Mouse (Mus musculus) frontal cortex, adult (tissue): ENCODE results near the gene Tgm1.
A peak's percentile ranks its signal among the peaks of the same experiment; 100 is the strongest.

Experiments
- ATAC-seq: cut with Nextera tagmentation; 2 replicates; pipeline ENCODE4 v1.9.2; 2017; ENCODE audit warnings: mild to moderate bottlenecking, moderate library complexity, mixed read lengths; ENCODE audit not compliant: low TSS enrichment

Tgm1 gene

DNA sequence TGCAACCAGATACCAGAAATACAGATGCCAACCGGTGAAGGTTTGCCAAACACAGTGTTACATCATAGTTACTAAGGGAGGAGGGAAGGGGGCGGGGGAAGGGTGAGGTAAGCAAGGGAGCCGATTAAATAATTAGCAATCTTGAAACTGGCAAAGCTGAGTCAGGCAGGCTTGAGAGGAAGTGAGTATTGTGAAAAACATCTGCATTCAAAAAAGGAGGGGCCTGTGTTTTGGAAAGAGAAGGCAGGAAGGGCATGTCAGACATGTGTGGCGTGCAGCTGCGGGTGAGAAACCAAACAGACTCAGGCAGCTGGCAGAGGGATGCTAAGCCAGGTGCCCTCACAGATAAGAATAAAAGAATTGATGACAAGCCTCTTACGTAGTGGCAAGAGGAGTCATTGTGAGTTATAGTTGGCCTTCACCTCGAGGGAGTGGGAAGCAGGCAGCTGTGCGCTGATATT, 10.7 kb upstream of the Tgm1 start:
- ATAC-seq: no peak

- no peak for ATAC-seq
Measured at GRCm38 (mm10) chr14:55723433-55723832, 9.7 kb upstream of the Tgm1 start.

DNA sequence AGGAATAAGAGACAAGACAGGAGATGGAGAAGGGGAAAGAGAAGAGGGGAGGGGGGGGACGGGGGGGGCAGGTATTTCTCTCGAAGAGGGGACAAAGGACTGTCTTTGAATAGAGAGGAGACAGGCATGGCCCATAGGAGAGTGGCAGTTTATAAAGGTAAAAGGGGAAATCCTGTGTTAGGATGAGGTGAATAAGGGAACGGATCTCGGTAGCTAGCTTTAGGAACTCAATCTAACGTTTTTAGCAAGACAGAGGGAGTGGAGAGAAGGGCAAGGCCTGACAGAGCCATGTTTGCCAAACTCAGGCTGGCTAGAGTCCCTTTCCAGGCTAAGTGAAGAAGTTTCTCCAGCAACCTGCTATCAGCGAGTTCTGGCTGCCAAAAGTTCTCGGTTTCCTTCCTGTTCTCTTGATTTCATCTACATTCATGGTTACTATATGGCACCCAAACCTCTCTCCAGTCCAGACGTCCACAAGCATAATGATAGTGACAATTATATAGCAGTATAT, 8.8 kb upstream of the Tgm1 start:
- ATAC-seq: no peak

GRCm38 (mm10) chr14:55721700-55722437, 8.1 kb upstream of the Tgm1 start, which contains the start of gene Rabggta:
Gene Rabggta, minus strand, starts transcription at chr14:55722263.
- peak; percentile 90 for ATAC-seq

GRCm38 (mm10) chr14:55721076-55721475, 7.3 kb upstream of the Tgm1 start:
- no peak for ATAC-seq

- ATAC-seq: no peak
Measured at GRCm38 (mm10) chr14:55720666-55721065, 6.9 kb upstream of the Tgm1 start.

DNA sequence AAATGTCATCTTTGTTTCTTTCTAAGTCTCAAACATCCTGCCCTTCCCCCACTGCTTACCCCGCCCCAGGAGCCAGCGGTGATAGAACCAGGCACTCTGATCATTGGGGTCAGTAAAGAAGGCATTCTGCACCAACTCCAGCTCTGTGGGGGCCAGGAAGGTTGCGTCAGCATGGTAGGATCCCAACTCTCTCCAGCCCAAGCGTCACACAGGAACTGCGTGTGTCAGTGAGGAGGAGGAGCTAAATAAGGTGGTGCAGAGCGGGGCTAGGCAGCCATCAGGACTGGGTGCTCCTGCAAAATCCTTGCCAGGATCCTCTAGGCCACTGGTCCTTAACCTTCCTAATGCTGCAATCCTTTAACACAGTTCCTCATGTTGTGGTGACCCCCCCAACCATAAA, 6.0 kb upstream of the Tgm1 start:
- no peak for ATAC-seq

DNA sequence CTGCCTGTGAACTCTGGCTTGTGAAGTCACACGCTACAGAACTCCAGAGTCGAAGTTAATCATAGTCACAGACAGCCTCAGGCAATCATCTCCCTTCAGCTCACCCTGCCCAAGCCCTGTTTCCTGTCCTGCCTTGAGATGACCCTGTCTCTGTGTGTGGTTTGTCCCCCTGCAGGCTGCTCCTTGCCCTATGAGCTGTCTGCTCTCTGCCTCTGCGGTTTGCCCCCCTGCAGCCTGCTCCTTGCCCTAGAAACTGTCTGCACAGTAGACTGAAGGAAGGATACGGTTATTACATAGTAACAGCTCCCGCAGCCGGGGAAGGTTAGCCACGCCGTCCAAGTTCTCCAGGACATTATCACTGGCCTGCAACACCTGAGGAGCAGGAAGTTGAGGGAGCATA, 3.2 kb upstream of the Tgm1 start:
- ATAC-seq: no peak

DNA sequence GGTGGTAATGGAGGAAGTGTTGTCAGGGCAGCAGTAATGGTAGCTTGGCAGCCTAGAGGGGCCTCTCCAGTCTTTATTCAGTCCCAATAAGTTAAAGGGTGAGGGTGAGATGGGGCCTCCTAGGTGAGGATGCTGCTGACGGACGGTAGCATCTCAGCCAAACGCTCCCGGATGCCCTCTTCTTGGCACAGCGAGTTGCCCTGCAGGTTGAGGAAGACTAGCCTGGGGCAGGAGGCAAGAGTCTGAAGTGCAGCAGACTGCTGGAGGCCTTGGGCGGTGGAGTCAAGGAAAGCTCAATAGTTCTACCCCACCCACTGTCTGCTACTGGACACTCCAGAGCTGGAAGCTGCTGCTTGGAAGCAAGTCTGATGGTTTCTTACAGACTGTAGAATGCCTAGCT, 2.5 kb upstream of the Tgm1 start:
- ATAC-seq: no peak

- no peak for ATAC-seq
Measured at GRCm38 (mm10) chr14:55714893-55715292, 1.2 kb upstream of the Tgm1 start.

DNA sequence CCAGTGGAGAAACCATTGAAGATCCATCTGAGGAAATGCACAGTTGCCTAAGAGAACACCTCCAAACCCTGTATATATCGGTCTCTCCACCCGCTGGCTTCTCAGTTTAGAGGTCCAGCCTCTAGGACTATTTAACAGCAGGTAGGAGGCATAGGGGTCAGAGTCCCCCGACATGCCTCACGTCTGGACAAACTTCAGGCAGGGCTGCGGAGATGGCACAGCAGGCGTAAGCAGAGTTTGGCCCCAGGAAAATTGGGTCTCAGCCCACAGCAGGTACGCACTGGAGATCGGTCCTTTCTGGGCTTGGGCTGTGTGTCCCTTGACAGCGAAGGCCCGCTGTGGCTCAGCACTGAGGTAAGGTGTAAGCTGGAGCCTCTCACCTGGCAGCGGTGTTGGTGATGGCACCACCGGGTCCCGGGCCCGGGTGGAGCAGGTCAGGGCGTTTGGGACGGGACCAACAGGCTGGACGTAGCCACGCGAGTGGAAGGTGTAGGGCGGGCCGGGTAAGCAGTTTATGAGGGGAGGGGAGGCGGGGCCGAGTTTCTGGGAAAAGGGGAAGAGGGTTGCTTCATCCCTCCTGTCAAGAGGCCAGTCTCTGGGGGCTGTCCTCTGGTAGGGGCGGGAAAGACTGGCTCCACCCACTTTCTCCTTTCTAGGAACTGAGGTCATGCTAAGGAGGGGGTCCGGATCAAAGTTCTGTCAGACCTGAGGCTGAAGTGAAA, 558 bp downstream of the Tgm1 start:
- ATAC-seq: no peak

DNA sequence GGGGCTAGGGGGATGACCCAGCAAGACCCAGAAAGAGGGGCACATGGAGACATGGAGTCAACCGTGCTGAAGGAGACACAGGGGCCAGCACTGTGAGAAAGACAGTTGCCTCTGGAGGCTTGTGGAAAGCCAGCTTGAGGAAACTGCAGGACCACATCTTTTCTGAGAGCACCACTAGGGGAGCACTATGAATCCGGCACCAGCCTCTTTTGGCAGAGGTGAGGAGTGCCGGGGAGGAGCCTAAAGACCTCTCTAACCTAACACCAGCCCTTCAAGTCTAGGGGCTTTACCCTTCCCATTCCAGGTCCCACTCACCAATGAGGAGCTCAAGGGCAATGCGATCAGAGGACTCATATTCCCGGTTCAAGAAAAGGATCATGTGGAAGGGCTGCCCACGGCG, 1.9 kb downstream of the Tgm1 start:
- no peak for ATAC-seq

GRCm38 (mm10) chr14:55709509-55709908, 4.2 kb downstream of the Tgm1 start:
- no peak for ATAC-seq

DNA sequence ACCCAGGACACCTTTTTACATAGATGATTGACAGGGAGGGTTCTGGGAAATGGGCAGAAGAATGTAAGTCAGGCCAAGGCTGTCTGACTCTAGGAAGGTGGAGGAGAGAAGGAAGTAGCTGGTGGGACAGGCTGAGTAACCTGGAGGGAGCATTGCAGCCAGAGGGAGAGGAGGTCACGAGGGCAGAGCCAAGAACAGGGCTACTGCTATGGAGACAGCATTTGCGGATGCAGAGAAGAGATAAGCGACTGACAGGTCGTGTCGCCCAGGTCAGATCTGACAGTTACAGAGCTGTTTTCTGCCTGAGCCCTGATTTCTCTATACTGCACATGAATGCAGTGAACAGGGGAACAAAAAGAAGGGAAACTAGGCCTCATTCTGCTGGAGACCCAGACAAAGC, 6.3 kb downstream of the Tgm1 start:
- ATAC-seq: no peak

DNA sequence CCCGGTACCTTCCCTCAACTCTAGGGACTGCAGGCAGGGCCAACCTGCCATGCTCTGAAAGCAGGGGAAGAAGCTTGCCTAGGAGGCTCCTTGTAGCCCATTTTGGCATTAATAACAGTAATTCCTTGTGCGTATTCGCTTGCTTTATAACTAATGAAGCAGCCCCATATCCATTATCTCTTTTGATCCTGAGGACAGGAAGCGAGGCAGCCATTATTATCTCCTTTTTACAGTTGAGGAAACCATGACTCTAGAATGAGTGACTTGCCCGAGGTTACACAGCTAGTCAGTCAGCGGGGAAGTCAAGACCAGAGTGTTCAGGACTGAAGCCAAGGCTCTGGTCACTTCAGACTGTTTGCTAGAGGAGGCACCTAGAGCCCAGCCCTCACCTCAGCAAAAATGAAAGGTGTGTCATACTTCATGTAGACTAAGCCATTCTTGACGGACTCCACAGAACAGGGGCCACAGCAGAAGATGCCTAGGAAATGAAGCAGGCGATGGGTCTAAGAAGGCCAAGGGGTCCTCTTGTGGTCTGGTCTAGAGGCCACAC, 7.6 kb downstream of the Tgm1 start:
- no peak for ATAC-seq

- ATAC-seq: no peak
Measured at GRCm38 (mm10) chr14:55702761-55703160, 11.0 kb downstream of the Tgm1 start.

GRCm38 (mm10) chr14:55701131-55701530, 12.6 kb downstream of the Tgm1 start:
- no peak for ATAC-seq

- no peak for ATAC-seq
Measured at GRCm38 (mm10) chr14:55697226-55697625, 16.5 kb downstream of the Tgm1 start.

DNA sequence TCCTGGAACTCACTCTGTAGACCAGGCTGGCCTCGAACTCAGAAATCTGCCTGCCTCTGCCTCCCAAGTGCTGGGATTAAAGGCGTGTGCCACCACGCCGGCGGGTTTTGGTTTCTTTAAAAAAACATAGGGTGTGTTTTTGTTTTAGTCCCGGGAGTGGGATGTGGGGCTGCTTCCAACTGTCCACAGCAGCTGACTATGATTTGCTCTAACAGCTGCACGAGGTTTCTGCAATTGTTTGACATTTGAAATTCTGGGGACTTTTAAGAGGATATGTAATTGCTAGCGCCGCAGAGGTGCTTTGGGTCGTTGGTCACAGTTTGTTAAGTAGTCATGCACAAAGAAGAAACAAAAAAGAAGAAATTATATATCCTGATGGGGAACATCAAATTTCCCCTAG, 24.3 kb downstream of the Tgm1 start:
- no peak for ATAC-seq

- ATAC-seq: no peak; the same call in 1 of the 2 replicates
Measured at GRCm38 (mm10) chr14:55682118-55682493, 31.6 kb downstream of the Tgm1 start.

DNA sequence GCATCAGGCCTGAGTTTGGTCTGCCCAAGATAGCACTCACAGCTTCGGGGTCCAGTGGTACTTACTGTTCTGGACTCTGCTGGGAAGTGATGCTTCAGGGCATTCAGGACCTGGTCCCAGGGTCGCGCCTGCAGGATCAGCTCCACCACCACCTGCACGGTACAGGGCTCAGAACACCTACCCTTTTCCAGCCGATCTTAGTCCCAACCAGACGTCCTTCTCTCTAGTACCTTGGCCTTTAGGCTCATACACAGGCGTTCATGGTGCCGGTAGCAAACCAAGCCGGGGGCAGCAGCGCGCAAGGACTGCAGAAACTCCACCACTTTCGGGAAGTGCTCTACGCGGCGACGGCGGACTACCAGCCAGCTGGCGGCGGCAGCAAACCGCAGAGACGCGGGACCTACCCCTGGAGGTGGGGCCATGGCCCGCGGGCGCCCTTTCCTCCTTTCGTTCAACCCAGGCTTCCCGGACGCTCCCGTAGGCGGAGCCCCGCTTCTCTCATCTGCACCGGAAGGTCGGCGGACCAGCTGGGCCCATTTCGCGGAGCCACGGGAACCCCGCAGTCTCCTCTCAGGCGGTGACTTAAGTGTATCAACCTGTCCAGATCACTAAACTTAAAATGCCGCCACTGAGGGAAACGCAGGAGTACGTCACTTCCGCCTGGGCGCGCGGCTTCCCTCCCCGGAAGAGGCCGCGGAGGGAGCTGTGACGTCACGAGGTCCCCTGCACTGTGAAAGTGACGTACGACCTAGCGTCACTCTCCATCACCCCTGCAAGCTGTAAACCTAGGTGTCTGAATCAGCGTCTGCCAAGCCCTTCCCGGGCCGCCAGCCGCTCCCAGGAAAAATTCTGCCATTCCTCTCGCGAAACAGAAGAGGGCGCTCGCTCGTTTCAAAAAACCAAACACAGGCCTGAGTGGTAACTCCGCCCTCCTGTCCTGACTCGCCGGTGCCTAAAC, 32.3 kb downstream of the Tgm1 start, which contains the start of gene Tinf2:
Gene Tinf2 (minus strand): TSS at position 661 of the 958 bp plus-strand sequence.
- ATAC-seq: peak; percentile 98

DNA sequence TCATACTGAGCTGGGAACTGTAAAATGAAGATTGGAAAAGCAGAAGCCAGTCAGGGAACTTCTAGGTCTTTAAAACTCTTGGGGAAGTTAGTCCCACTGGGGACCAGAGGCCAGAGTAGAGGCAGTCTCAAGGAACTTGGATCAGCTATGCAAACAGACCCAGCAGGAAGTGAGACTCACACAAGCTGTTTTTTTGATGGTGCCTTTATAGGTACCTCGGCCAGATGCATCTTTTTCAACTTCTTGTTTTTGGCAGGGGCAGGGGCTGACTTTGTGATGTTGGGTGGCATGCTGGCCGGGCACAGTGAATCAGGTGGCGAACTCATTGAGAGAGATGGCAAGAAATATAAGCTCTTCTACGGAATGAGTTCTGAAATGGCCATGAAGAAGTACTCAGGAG, 36.1 kb downstream of the Tgm1 start:
- ATAC-seq: no peak
